16 mouse cellular contexts compared by ENCODE assay signal in the genomic region with DNA sequence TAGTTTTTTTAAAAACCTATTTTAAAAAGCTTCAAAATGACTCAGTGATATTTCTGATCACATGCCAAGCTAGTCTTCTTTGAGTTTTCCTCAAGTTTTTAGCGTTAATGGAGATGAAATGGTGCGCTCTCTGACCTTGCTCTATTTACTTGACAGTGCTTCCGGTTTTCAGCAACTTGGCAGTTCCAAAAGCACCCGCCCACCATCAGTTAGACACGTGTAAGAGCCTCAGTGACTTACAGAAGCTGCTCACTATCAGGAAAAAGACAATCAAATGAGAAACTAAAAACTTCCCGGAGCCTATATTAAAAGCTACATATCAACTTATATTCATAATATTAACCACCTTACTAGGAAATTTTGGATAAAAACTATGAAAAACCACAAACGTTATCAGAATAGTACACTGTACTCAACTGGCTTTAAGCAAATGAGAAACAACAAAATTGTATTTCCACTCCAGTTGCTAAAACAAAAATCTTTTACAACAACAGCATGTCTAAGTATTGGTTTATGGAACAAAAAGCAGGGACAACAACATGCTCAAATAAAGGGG. TPM values are rescaled to one million over a fixed set of nuclear protein-coding genes. Genes with fewer than 3 reads are reported as not detected.
A peak's percentile ranks its signal among the peaks of the same experiment; 100 is the strongest.
DNase-seq lines count a peak whose midpoint lies in the region; ATAC-seq and TF ChIP-seq lines count a peak whose summit lies in the region.
"Had no signal": no experiment of that assay in that cellular context is flagged by ENCODE, and none has a peak within 500 bp of the region (broad histone marks: within the 10 kb centered on the region; RNA-seq: fewer than 3 reads in every experiment).

No protein-coding gene starts in this region.

- no peaks in the 10 kb centered on the region for H3K27me3 ChIP-seq in lung, embryonic 14.5 days (ENCODE audit: insufficient read depth, low read length)
- no peaks in the 10 kb centered on the region for H3K27me3 ChIP-seq in hindbrain, embryonic 16.5 days (replicated peaks; ENCODE audit: control insufficient read depth, insufficient read depth, low read length)
- H3K27me3 ChIP-seq: heart, embryonic 15.5 days; hindbrain, embryonic 13.5 days; limb, embryonic 13.5 days; neural tube, embryonic 12.5 days had no signal

- ATAC-seq in lung, embryonic 14.5 days (ENCODE audit: insufficient read depth), result no peak
- ATAC-seq in hindbrain, embryonic 16.5 days, result no peak
- ATAC-seq: midbrain, embryonic 16.5 days had no signal

- WGBS in lung, embryonic 14.5 days, result 47% methylated on average over 7 of the region's 7 CpGs
- 78% methylated on average over 7 of the region's 7 CpGs for WGBS in hindbrain, embryonic 16.5 days

- H3K4me2 ChIP-seq in lung, embryonic 14.5 days, result no peak overlapping the region
- no peak overlapping the region for H3K4me2 ChIP-seq in hindbrain, embryonic 16.5 days (ENCODE audit: low read length)
- H3K4me2 ChIP-seq: heart, embryonic 15.5 days; hindbrain, embryonic 13.5 days; limb, embryonic 13.5 days; neural tube, embryonic 12.5 days had no signal

- intact Hi-C loops in heart, postnatal 25 days (cut with DNase I), result no loop called here
- intact Hi-C loops in gastrocnemius, postnatal 36 days (cut with DNase I), result no loop called here

- H3K9me3 ChIP-seq in lung, embryonic 14.5 days (ENCODE audit: low read depth, low read length), result no peaks in the 10 kb centered on the region
- H3K9me3 ChIP-seq in hindbrain, embryonic 16.5 days (ENCODE audit: control insufficient read depth, low read length), result no peaks in the 10 kb centered on the region
- H3K9me3 ChIP-seq: heart, embryonic 15.5 days; hindbrain, embryonic 13.5 days; limb, embryonic 13.5 days; neural tube, embryonic 12.5 days had no signal

- DNase-seq in heart, adult 8-10 months (ENCODE audit: low spot score), result peak; percentile 14
- DNase-seq in heart, postnatal 25 days (ENCODE audit: low spot score), result no peak
- peak; percentile 49 for DNase-seq in lung, embryonic 14.5 days
- DNase-seq in lung, postnatal 4 days, result no peak
- peak; percentile 28 to 37 for DNase-seq in kidney, postnatal 25 days
- DNase-seq in gastrocnemius, postnatal 36 days, result no peak
- DNase-seq in right cerebral cortex, postnatal 36 days (ENCODE audit: low spot score in 2 of 2), result no peak
- DNase-seq: cerebellum, postnatal 10 days; thymus, postnatal 25 days had no signal

- H3K36me3 ChIP-seq in lung, embryonic 14.5 days (ENCODE audit: insufficient read depth), result peaks cover 39% of the 10 kb centered on the region
- peaks cover 5% of the 10 kb centered on the region; the same call in 1 of the 2 replicates for H3K36me3 ChIP-seq in hindbrain, embryonic 16.5 days (ENCODE audit: control insufficient read depth, insufficient read depth, low read length)

- no peak overlapping the region for H3K27ac ChIP-seq in lung, embryonic 14.5 days (ENCODE audit: low read depth)
- no peak overlapping the region for H3K27ac ChIP-seq in hindbrain, embryonic 16.5 days (ENCODE audit: low read depth, low read length)
- H3K27ac ChIP-seq: heart, embryonic 15.5 days; hindbrain, embryonic 13.5 days; limb, embryonic 13.5 days; macrophage; neural tube, embryonic 12.5 days had no signal

- H3K4me3 ChIP-seq in lung, embryonic 14.5 days (ENCODE audit: low read depth, low read length), result no peak overlapping the region
- no peak overlapping the region for H3K4me3 ChIP-seq in hindbrain, embryonic 16.5 days (ENCODE audit: low read length)
- H3K4me3 ChIP-seq: heart, embryonic 15.5 days; hindbrain, embryonic 13.5 days; limb, embryonic 13.5 days; neural tube, embryonic 12.5 days had no signal

- no peak for TF ChIP-seq CTCF in lung, embryonic 14.5 days (IDR thresholded peaks at IDR 0.05; ENCODE audit: low read depth)

- peaks cover 6% of the 10 kb centered on the region; the same call in 1 of the 2 replicates for H3K4me1 ChIP-seq in lung, embryonic 14.5 days (ENCODE audit: insufficient read depth)
- no peaks in the 10 kb centered on the region; the same call in 1 of the 2 replicates for H3K4me1 ChIP-seq in hindbrain, embryonic 16.5 days (ENCODE audit: control insufficient read depth, insufficient read depth, low read depth, low read length)

- H3K9ac ChIP-seq in lung, embryonic 14.5 days, result no peak overlapping the region
- H3K9ac ChIP-seq in hindbrain, embryonic 16.5 days (ENCODE audit: low read depth, low read length), result no peak overlapping the region
- H3K9ac ChIP-seq: heart, embryonic 15.5 days; hindbrain, embryonic 13.5 days; limb, embryonic 13.5 days; neural tube, embryonic 12.5 days had no signal

RNA-seq across cellular contexts. Expression of a gene that starts 5.4 kb away (rescaled TPM):
- 1 to 10 TPM; 5.3 to 6.5 (median 5.8) TPM for total RNA-seq in heart, adult 8-10 months (2022)
- total RNA-seq in heart, postnatal 25 days (2021), result 10 to 100 TPM in 1 of 2 experiments, 1 to 10 TPM in 1; 7.1 to 10.2 TPM
- 61.5 and 64.7 TPM in 2 replicates for polyA plus RNA-seq in lung, embryonic 14.5 days (2014; fragmentation: Nextera tagmentation; extraction: Ambion mirVana)
- 10.5 and 16.0 TPM in 2 replicates for polyA plus RNA-seq in hindbrain, embryonic 16.5 days (2015; fragmentation: Nextera tagmentation; extraction: Ambion mirVana)
- total RNA-seq in gastrocnemius, postnatal 36 days (2021), result 1 to 10 TPM; 3.4 to 3.9 TPM

Comparison
In these comparisons a context has a peak if more than half of its experiments do, and no peak if none do; other contexts are left out.
1. DNase-seq: peak in heart, adult 8-10 months (single experiment), lung, embryonic 14.5 days (single experiment) and kidney, postnatal 25 days (2 of 2); none in heart, postnatal 25 days (single experiment), lung, postnatal 4 days (0 of 2), gastrocnemius, postnatal 36 days (0 of 2) and right cerebral cortex, postnatal 36 days (0 of 2).